Mouse (Mus musculus) forebrain, embryonic 11.5 days (tissue): ENCODE results near the gene 1110065P20Rik. TPM values are rescaled to one million over a fixed set of nuclear protein-coding genes. Genes with fewer than 3 reads are reported as not detected.
A peak's percentile ranks its signal among the peaks of the same experiment; 100 is the strongest.

Experiments
- ATAC-seq: fragments of 200-750 bp; cut with Nextera tagmentation; replicated peaks from 2 replicates; pipeline ENCODE4 v1.8.0; 2017; ENCODE audit warnings: moderate TSS enrichment; ENCODE audit not compliant: low FRiP score
- DNase-seq: peaks from one replicate; pipeline ENCODE4 v3.0.0-alpha.2; 2017; ENCODE audit warnings: low spot score
- H3K27ac ChIP-seq: fragments of 300-500 bp; sonication (generic); 2 replicates; pipeline ENCODE4 v1.5.1; 2014; ENCODE audit warnings: low read depth, low read length
- H3K27me3 ChIP-seq: fragments of 300-500 bp; sonication (generic); 2 replicates; pipeline ENCODE4 v1.6.1; 2014; ENCODE audit warnings: mild to moderate bottlenecking, low read length, mixed read lengths; ENCODE audit not compliant: control insufficient read depth, insufficient read depth
- H3K36me3 ChIP-seq: fragments of 300-500 bp; sonication (generic); 2 replicates; pipeline ENCODE4 v1.6.1; 2014; ENCODE audit warnings: mild to moderate bottlenecking, low read length, moderate library complexity, mixed read lengths; ENCODE audit not compliant: control insufficient read depth, insufficient read depth
- H3K4me1 ChIP-seq: fragments of 300-500 bp; sonication (generic); replicated peaks from 2 replicates; pipeline ENCODE4 v1.6.1; 2014; ENCODE audit warnings: low read length, mixed read lengths; ENCODE audit not compliant: control insufficient read depth, insufficient read depth
- H3K4me2 ChIP-seq: fragments of 300-500 bp; sonication (generic); 2 replicates; pipeline ENCODE4 v1.6.1; 2014; ENCODE audit warnings: low read depth, mild to moderate bottlenecking, low read length, moderate library complexity, mixed read lengths; ENCODE audit not compliant: severe bottlenecking
- H3K4me3 ChIP-seq: fragments of 300-500 bp; sonication (generic); 2 replicates; pipeline ENCODE4 v1.5.1; 2014; ENCODE audit warnings: low read depth, low read length
- H3K9ac ChIP-seq: fragments of 300-500 bp; sonication (generic); 2 replicates; pipeline ENCODE4 v1.6.1; 2014; ENCODE audit warnings: low read length
- H3K9me3 ChIP-seq: fragments of 300-500 bp; sonication (generic); 2 replicates; pipeline ENCODE4 v1.6.1; 2016; ENCODE audit warnings: low read length, mixed read lengths; ENCODE audit not compliant: control insufficient read depth
- WGBS: fragments of 180-500 bp; shearing (Covaris S2); extraction: QIAGEN DNeasy Blood & Tissue Kit; methylation state at CpG from one replicate; pipeline ENCODE4 v1.1.7; 2014; 5-methylcytosine and 5-hydroxymethylcytosine counted together
- polyA plus RNA-seq: library from polyadenylated mRNA; unstranded; fragments of >200 nt; fragmentation: Nextera tagmentation; extraction: Ambion mirVana; gene quantifications from 2 replicates; pipeline ENCODE4 v1.2.1, GENCODE M21; 2014

1110065P20Rik gene
- polyA plus RNA-seq = 49.5 and 51.7 TPM in 2 replicates

- Histone ChIP-seq H3K27me3 (no peaks in the 10 kb centered on the region), H3K36me3 (no peaks in the 10 kb centered on the region), H3K9me3 (no peaks in the 10 kb centered on the region), H3K4me1 (peaks cover 16% of the 10 kb centered on the region; the same call in 1 of the 2 replicates), H3K9ac (peak within 1 kb of the TSS; percentile 79), H3K27ac (peak within 1 kb of the TSS; percentile 90), H3K4me2 (peak within 1 kb of the TSS; percentile 80), H3K4me3 (peak within 1 kb of the TSS; percentile 99)
- peak; percentile 57 for ATAC-seq
- DNase-seq = peak; percentile 82
- WGBS = under 1% methylated on average over 74 of the region's 75 CpGs
These were observed at the start of gene 1110065P20Rik for GRCm38 (mm10) chr4:124850933-124851658. 1110065P20Rik (minus strand) TSS chr4:124851196.

DNA sequence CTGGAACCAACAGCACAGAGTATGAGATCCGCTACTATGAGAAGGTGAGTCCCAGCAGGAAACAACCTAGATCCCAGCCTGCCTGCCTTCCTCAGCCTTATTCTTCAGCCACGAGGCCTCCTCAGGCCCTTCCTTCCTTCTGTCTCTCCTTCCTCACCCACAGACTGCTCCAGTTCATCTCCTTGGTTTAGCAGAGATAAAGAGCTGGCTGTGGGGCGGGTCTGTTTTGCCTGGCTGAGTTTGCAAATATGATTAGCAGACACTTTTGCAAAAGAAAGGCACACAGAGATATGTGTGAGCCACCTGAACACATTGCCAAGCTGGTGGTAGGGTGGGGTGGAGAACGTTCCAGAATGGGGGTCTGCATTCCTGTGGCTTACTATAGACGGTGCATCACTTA is 48.9 kb upstream of the 1110065P20Rik start:
- Histone ChIP-seq H3K27ac (no peak overlapping the region), H3K4me2 (no peak overlapping the region), H3K4me1 (peaks cover 10% of the 10 kb centered on the region; the same call in 1 of the 2 replicates), H3K27me3 (peaks cover 12% of the 10 kb centered on the region), H3K4me3 (no peak overlapping the region), H3K9ac (peak overlapping the region; percentile 17; the same call in 1 of the 2 replicates), H3K36me3 (no peaks in the 10 kb centered on the region), H3K9me3 (no peaks in the 10 kb centered on the region)
- DNase-seq (no peak), ATAC-seq (no peak)
- 58% methylated on average over 5 of the region's 5 CpGs for WGBS

- DNase-seq (no peak), ATAC-seq (no peak)
- H3K4me2 ChIP-seq = no peak overlapping the region
- no peak overlapping the region for H3K27ac ChIP-seq
- no peaks in the 10 kb centered on the region for H3K36me3 ChIP-seq
- WGBS = 11% methylated on average over 10 of the region's 10 CpGs
- H3K9me3 ChIP-seq = no peaks in the 10 kb centered on the region
- H3K27me3 ChIP-seq = peaks cover 27% of the 10 kb centered on the region
- peak overlapping the region; percentile 20; the same call in 1 of the 2 replicates for H3K9ac ChIP-seq
- peaks cover 16% of the 10 kb centered on the region for H3K4me1 ChIP-seq
- no peak overlapping the region for H3K4me3 ChIP-seq
These were observed 47.4 kb upstream of the 1110065P20Rik start for GRCm38 (mm10) chr4:124898428-124898827.

DNA sequence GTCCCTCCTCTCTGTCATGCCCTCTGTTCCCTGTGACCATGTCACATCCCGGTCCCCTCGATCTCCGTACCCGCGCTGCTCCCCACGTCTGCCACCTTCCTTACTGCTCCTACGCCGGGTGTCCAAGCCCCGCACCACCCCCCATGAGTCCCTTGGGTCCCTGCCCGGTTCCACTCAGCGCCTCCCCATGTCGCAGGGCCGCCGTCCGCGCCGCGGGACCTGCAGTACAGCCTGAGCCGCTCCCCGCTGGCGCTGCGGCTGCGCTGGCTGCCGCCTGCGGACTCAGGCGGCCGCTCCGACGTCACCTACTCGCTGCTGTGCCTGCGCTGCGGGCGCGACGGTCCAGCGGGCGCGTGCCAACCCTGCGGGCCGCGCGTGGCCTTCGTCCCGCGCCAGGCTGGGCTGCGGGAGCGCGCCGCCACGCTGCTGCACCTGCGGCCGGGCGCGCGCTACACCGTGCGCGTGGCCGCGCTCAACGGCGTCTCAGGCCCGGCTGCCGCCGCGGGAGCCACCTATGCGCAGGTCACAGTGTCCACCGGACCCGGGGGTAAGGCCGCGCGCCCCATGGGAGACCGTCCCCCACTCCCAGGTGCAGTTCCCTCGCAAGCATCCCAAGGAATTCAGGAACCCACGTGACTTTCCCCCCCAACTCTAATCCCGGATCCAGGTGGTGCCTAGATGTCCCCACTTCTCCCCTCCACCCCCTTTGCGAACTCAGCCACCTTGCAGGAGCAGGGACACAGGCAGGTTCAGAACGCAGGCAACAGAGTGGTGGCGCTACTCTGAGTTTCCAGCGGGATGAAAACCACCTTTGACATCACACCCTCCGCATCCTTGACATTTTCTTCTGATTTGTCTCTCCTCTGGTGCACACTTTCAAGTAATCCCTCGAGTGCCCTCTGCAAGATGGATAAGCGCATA is 43.8 kb upstream of the 1110065P20Rik start:
- ATAC-seq (no peak), DNase-seq (peak; percentile 65)
- Histone ChIP-seq H3K27ac (no peak overlapping the region), H3K9ac (peak overlapping the region; percentile 29), H3K9me3 (no peaks in the 10 kb centered on the region), H3K4me1 (peaks cover 14% of the 10 kb centered on the region), H3K4me2 (peak overlapping the region; percentile 75), H3K27me3 (peaks cover 34% of the 10 kb centered on the region), H3K36me3 (no peaks in the 10 kb centered on the region), H3K4me3 (peak overlapping the region; percentile 43)
- 1% methylated on average over 82 of the region's 83 CpGs for WGBS

DNA sequence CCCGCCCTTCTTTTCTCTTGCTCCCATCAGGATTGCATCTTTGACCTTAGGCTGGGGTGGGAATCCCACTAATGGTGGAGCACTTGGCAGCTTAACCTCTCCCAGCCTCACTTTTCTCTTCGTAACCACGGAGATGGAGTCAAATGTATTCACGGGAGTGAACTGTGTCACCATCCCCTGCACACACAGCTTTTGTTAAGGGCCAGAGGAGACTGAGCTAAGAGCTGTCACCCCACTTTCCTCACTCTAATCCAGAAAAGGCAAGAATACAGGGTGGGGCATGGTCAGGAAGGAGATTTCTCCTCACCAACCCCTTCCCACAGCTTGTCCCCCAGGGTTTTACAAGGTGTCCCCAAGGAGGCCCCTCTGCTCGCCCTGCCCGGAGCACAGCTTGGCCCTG is 42.8 kb upstream of the 1110065P20Rik start:
- Histone ChIP-seq H3K9me3 (no peaks in the 10 kb centered on the region), H3K9ac (no peak overlapping the region), H3K4me1 (peaks cover 10% of the 10 kb centered on the region), H3K36me3 (no peaks in the 10 kb centered on the region), H3K27ac (no peak overlapping the region), H3K4me3 (no peak overlapping the region), H3K27me3 (peaks cover 34% of the 10 kb centered on the region), H3K4me2 (no peak overlapping the region)
- DNase-seq (peak; percentile 48), ATAC-seq (no peak)
- WGBS = 30% methylated on average over 6 of the region's 6 CpGs

DNA sequence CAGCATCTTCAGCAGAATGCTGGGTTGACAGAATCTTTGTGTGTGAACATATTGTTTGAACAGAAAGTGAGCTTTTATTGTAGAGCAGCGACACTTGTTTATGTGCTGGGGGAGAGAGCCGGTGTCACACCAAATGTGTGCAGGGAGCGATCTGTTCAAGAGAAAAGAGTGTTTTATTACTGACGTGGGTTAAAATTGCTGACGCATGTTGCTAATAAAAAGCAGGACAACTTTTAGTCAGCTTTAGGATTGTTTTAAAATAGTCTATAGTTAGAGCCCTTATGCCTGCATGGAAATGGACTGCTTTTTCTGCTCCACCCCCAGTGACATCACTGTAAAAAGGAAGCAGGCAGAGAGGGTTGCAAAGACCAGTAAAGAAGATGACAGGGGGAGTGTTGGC is 39.8 kb upstream of the 1110065P20Rik start:
- no peaks in the 10 kb centered on the region for H3K9me3 ChIP-seq
- no peak overlapping the region for H3K4me2 ChIP-seq
- no peak overlapping the region for H3K9ac ChIP-seq
- peaks cover 31% of the 10 kb centered on the region for H3K27me3 ChIP-seq
- H3K4me1 ChIP-seq = peaks cover 5% of the 10 kb centered on the region; the same call in 1 of the 2 replicates
- H3K36me3 ChIP-seq = no peaks in the 10 kb centered on the region
- H3K4me3 ChIP-seq = no peak overlapping the region
- DNase-seq = no peak
- H3K27ac ChIP-seq = no peak overlapping the region
- ATAC-seq = no peak
- 80% methylated on average over 5 of the region's 5 CpGs for WGBS

GRCm38 (mm10) chr4:124889935-124890334 is 38.9 kb upstream of the 1110065P20Rik start:
- no peak for ATAC-seq
- H3K4me1 ChIP-seq = peaks cover 5% of the 10 kb centered on the region; the same call in 1 of the 2 replicates
- no peaks in the 10 kb centered on the region for H3K36me3 ChIP-seq
- H3K9ac ChIP-seq = no peak overlapping the region
- H3K4me2 ChIP-seq = no peak overlapping the region
- no peaks in the 10 kb centered on the region for H3K9me3 ChIP-seq
- H3K27me3 ChIP-seq = peaks cover 22% of the 10 kb centered on the region
- H3K27ac ChIP-seq = no peak overlapping the region
- 89% methylated on average over 2 of the region's 2 CpGs for WGBS
- DNase-seq = no peak
- no peak overlapping the region for H3K4me3 ChIP-seq

GRCm38 (mm10) chr4:124888702-124889101 is 37.7 kb upstream of the 1110065P20Rik start:
- Histone ChIP-seq H3K27me3 (peaks cover 16% of the 10 kb centered on the region), H3K9ac (no peak overlapping the region), H3K4me1 (no peaks in the 10 kb centered on the region), H3K36me3 (no peaks in the 10 kb centered on the region), H3K4me2 (no peak overlapping the region), H3K9me3 (no peaks in the 10 kb centered on the region), H3K27ac (no peak overlapping the region), H3K4me3 (no peak overlapping the region)
- DNase-seq (no peak), ATAC-seq (no peak)
- WGBS = 70% methylated on average over 7 of the region's 7 CpGs
